Mouse (Mus musculus): ENCODE results near the gene Was. TPM values are rescaled to one million over a fixed set of nuclear protein-coding genes. Genes with fewer than 3 reads are reported as not detected.

Was gene
- polyA plus RNA-seq (2017; shearing (Covaris generic)), result 100 to 1,000 TPM in 1 of 2 experiments, 10 to 100 TPM in 1; 98.6 to 110 TPM

GRCm38 (mm10) chrX:8090346-8090953 lies at the start of gene Was:
TSS of gene Was (minus strand) at chrX:8090498.

GRCm38 (mm10) chrX:8132017-8132976 lies 42.0 kb upstream of the Was start, which contains the start of gene Wdr13:
TSS of gene Wdr13 (minus strand) at chrX:8132892.

GRCm38 (mm10) chrX:8074430-8075014 lies 15.8 kb downstream of the Was start, which contains the start of gene Suv39h1:
TSS of gene Suv39h1 (minus strand) at chrX:8074760.

Other genes with a start within 250 kb of the Was start
- gene Otud5, start 249.1 kb downstream of the Was start, polyA plus RNA-seq (2017; shearing (Covaris generic)), result 100 to 1,000 TPM; 135 to 174 TPM
- 100 to 1,000 TPM in 1 of 2 experiments, 10 to 100 TPM in 1; 57.1 to 169 TPM for gene Pim2, start 212.2 kb downstream of the Was start, polyA plus RNA-seq (2017; shearing (Covaris generic))
- 10 to 100 TPM; 21.5 to 29.9 TPM for gene Slc35a2, start 206.5 kb downstream of the Was start, polyA plus RNA-seq (2017; shearing (Covaris generic))
- gene Pqbp1, start 191.2 kb downstream of the Was start, polyA plus RNA-seq (2017; shearing (Covaris generic)), result 100 to 1,000 TPM in 1 of 2 experiments, 10 to 100 TPM in 1; 99.4 to 142 TPM
- gene Timm17b, start 191.1 kb downstream of the Was start, polyA plus RNA-seq (2017; shearing (Covaris generic)), result 100 to 1,000 TPM; 122 to 162 TPM
- not detected for gene Gm10491, start 182.7 kb downstream of the Was start, polyA plus RNA-seq (2017; shearing (Covaris generic))
- not detected for gene Gm10490, start 181.0 kb downstream of the Was start, polyA plus RNA-seq (2017; shearing (Covaris generic))
- gene Pcsk1n, start 170.7 kb downstream of the Was start, polyA plus RNA-seq (2017; shearing (Covaris generic)), result not detected
- not detected for gene Eras, start 161.9 kb downstream of the Was start, polyA plus RNA-seq (2017; shearing (Covaris generic))
- 10 to 100 TPM; 10.8 to 15.6 TPM for gene Hdac6, start 142.6 kb downstream of the Was start, polyA plus RNA-seq (2017; shearing (Covaris generic))
- 10 to 100 TPM; 23.4 to 63.7 TPM for gene Gata1, start 112.4 kb downstream of the Was start, polyA plus RNA-seq (2017; shearing (Covaris generic))
- gene Glod5, start 72.0 kb downstream of the Was start, polyA plus RNA-seq (2017; shearing (Covaris generic)), result not detected
- gene Suv39h1, start 15.7 kb downstream of the Was start, polyA plus RNA-seq (2017; shearing (Covaris generic)), result 10 to 100 TPM; 17.5 to 26.2 TPM
- gene Wdr13, start 42.4 kb upstream of the Was start, polyA plus RNA-seq (2017; shearing (Covaris generic)), result 10 to 100 TPM; 13.4 to 18.7 TPM
- gene Rbm3, start 55.4 kb upstream of the Was start, polyA plus RNA-seq (2017; shearing (Covaris generic)), result 100 to 1,000 TPM; 668 to 956 TPM
- gene Tbc1d25, start 85.7 kb upstream of the Was start, polyA plus RNA-seq (2017; shearing (Covaris generic)), result 10 to 100 TPM; 12.7 to 18.0 TPM
- 100 to 1,000 TPM; 142 to 256 TPM for gene Ebp, start 103.0 kb upstream of the Was start, polyA plus RNA-seq (2017; shearing (Covaris generic))
- under 1 TPM in 1 of 2 experiments, not detected in 1; 0.17 TPM for gene Porcn, start 116.0 kb upstream of the Was start, polyA plus RNA-seq (2017; shearing (Covaris generic))
- gene Ftsj1, start 161.9 kb upstream of the Was start, polyA plus RNA-seq (2017; shearing (Covaris generic)), result 10 to 100 TPM; 21.5 to 24.9 TPM
- gene Slc38a5, start 180.6 kb upstream of the Was start, polyA plus RNA-seq (2017; shearing (Covaris generic)), result under 1 TPM; 0.25 to 0.49 TPM
- gene Ssxb10, start 236.9 kb upstream of the Was start, polyA plus RNA-seq (2017; shearing (Covaris generic)), result not detected

All from activated CD4-positive, CD25-positive, alpha-beta regulatory T cell (primary cell).